Mouse (Mus musculus): ENCODE results near the gene Gm5134.

The Gm5134 gene

GRCm38 (mm10) chr10:75954381-75954811, at the start of gene Gm5134:
Gm5134 (plus strand) TSS chr10:75954514.
- no peak for DNase-seq

- DNase-seq: no peak
Measured at GRCm38 (mm10) chr10:75906882-75907281, 47.4 kb upstream of the Gm5134 start.

- DNase-seq: no peak
Measured at GRCm38 (mm10) chr10:75910698-75911097, 43.6 kb upstream of the Gm5134 start.

GRCm38 (mm10) chr10:75913013-75913589, 41.2 kb upstream of the Gm5134 start:
- no peak for DNase-seq

- no peak for DNase-seq
Measured at GRCm38 (mm10) chr10:75915557-75915956, 38.8 kb upstream of the Gm5134 start.

- DNase-seq: no peak
Measured at GRCm38 (mm10) chr10:75916840-75917239, 37.5 kb upstream of the Gm5134 start.

GRCm38 (mm10) chr10:75919026-75919425, 35.3 kb upstream of the Gm5134 start:
- DNase-seq: no peak

- peak; percentile 97 for DNase-seq
Measured at GRCm38 (mm10) chr10:75921026-75921725, 33.1 kb upstream of the Gm5134 start, which contains the start of gene Smarcb1. Smarcb1 (minus strand) TSS chr10:75921617.

- peak; percentile 37 for DNase-seq
Measured at GRCm38 (mm10) chr10:75921726-75922560, 32.4 kb upstream of the Gm5134 start.

GRCm38 (mm10) chr10:75924324-75924723, 30.0 kb upstream of the Gm5134 start:
- DNase-seq: no peak

- DNase-seq: no peak
Measured at GRCm38 (mm10) chr10:75926396-75926795, 27.9 kb upstream of the Gm5134 start.

GRCm38 (mm10) chr10:75930304-75930703, 24.0 kb upstream of the Gm5134 start:
- peak; percentile 43 for DNase-seq

GRCm38 (mm10) chr10:75931311-75931710, 23.0 kb upstream of the Gm5134 start:
- no peak for DNase-seq

- DNase-seq: no peak
Measured at GRCm38 (mm10) chr10:75932081-75932678, 22.1 kb upstream of the Gm5134 start.

- no peak for DNase-seq
Measured at GRCm38 (mm10) chr10:75932891-75933290, 21.4 kb upstream of the Gm5134 start, which contains the start of gene Chchd10. Chchd10 (plus strand) TSS chr10:75933130.

GRCm38 (mm10) chr10:75934991-75935390, 19.3 kb upstream of the Gm5134 start:
- DNase-seq: no peak

GRCm38 (mm10) chr10:75935680-75936541, 18.4 kb upstream of the Gm5134 start, which contains the start of gene Mmp11:
Mmp11 (minus strand) TSS chr10:75936496.
- DNase-seq: peak; percentile 63

GRCm38 (mm10) chr10:75936909-75937667, 17.2 kb upstream of the Gm5134 start:
- no peak for DNase-seq

GRCm38 (mm10) chr10:75937851-75938643, 16.3 kb upstream of the Gm5134 start:
- no peak for DNase-seq
